Mouse (Mus musculus) layer of hippocampus, postnatal 36 days (tissue): ENCODE data around the gene Evc2. TPM values are rescaled to one million over a fixed set of nuclear protein-coding genes. Genes with fewer than 3 reads are reported as not detected.
A peak's percentile ranks its signal among the peaks of the same experiment; 100 is the strongest.

Experiments
- DNase-seq, 2 experiments: peaks; one replicate each; pipeline ENCODE4 v3.0.0; 2022
- total RNA-seq, 2 experiments: library from RNA; stranded (reverse); gene quantifications; 2 replicates each; pipeline ENCODE4 v1.2.3; 2021

Gene Evc2
- total RNA-seq, 2 experiments from 2014 or later, result 24.9 to 28.1 TPM

GRCm38 (mm10) chr5:37368796-37369195 is 30.5 kb downstream of the Evc2 start:
- DNase-seq, result no peak

GRCm38 (mm10) chr5:37377376-37377775 is 39.1 kb downstream of the Evc2 start:
- DNase-seq, result no peak

- no peak for DNase-seq
Observed at GRCm38 (mm10) chr5:37380641-37381040, 42.3 kb downstream of the Evc2 start.

- DNase-seq, result no peak
Observed at GRCm38 (mm10) chr5:37383570-37383969, 45.3 kb downstream of the Evc2 start.

GRCm38 (mm10) chr5:37388646-37389045 is 50.3 kb downstream of the Evc2 start:
- DNase-seq, result no peak

- no peak for DNase-seq
Observed at GRCm38 (mm10) chr5:37389808-37390495, 51.7 kb downstream of the Evc2 start.

- DNase-seq, result no peak
Observed at GRCm38 (mm10) chr5:37390923-37391322, 52.6 kb downstream of the Evc2 start.

- DNase-seq, result no peak
Observed at GRCm38 (mm10) chr5:37391901-37392300, 53.6 kb downstream of the Evc2 start.

- no peak for DNase-seq
Observed at GRCm38 (mm10) chr5:37395172-37396030, 57.1 kb downstream of the Evc2 start.

- no peak for DNase-seq
Observed at GRCm38 (mm10) chr5:37419028-37419427, 80.7 kb downstream of the Evc2 start.

- no peak for DNase-seq
Observed at GRCm38 (mm10) chr5:37427210-37427609, 88.9 kb downstream of the Evc2 start.

- DNase-seq, result no peak
Observed at GRCm38 (mm10) chr5:37435417-37435816, 97.1 kb downstream of the Evc2 start.

GRCm38 (mm10) chr5:37442767-37443166 is 104.5 kb downstream of the Evc2 start:
- no peak for DNase-seq

GRCm38 (mm10) chr5:37447546-37447945 is 109.2 kb downstream of the Evc2 start:
- no peak for DNase-seq

- no peak for DNase-seq
Observed at GRCm38 (mm10) chr5:37456590-37456989, 118.3 kb downstream of the Evc2 start.

GRCm38 (mm10) chr5:37457191-37457590 is 118.9 kb downstream of the Evc2 start:
- DNase-seq, result no peak

GRCm38 (mm10) chr5:37457831-37458230 is 119.5 kb downstream of the Evc2 start:
- DNase-seq, result no peak

GRCm38 (mm10) chr5:37458236-37458635 is 119.9 kb downstream of the Evc2 start:
- DNase-seq, result no peak

GRCm38 (mm10) chr5:37465461-37465860 is 127.2 kb downstream of the Evc2 start:
- peak; percentile 3 to 28 for DNase-seq

- no peak for DNase-seq
Observed at GRCm38 (mm10) chr5:37467646-37468045, 129.3 kb downstream of the Evc2 start.

- DNase-seq, result no peak
Observed at GRCm38 (mm10) chr5:37469031-37469430, 130.7 kb downstream of the Evc2 start.

- DNase-seq, result no peak
Observed at GRCm38 (mm10) chr5:37471584-37471983, 133.3 kb downstream of the Evc2 start.

- DNase-seq, result no peak
Observed at GRCm38 (mm10) chr5:37472025-37472608, 133.8 kb downstream of the Evc2 start.
